Mouse (Mus musculus): ENCODE data around the gene Uck1. TPM values are rescaled to one million over a fixed set of nuclear protein-coding genes. Genes with fewer than 3 reads are reported as not detected.
A peak's percentile ranks its signal among the peaks of the same experiment; 100 is the strongest.

Gene Uck1
- total and polyA plus RNA-seq, 3 experiments, result 41.7 to 53.2 (median 50.0) TPM

DNA sequence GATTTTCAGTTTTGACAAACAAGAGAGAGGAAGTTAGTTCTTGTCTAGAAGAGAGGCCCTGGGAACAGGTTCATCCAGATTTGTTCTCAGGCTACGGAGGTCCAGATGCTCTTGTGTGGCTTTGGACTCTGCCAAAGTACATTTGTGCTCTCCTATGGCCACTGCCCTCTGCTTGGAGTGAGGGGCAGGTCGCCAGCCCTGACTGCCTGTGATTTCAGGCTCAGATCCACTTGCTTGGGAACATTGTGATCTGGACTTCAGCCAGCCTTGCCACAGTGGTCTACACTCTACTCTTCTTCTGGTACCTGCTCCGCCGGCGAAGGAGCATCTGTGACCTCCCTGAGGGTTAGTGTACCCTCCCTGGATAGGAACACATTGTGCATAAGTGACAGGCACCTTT, 7.3 kb downstream of the Uck1 start:
- ATAC-seq (ENCODE audit: extremely low read depth, insufficient number of reproducible peaks, low FRiP score, poor library complexity, severe bottlenecking) (no peak), DNase-seq (ENCODE audit: low spot score) (no peak)
- H3K9me3 ChIP-seq (replicated peaks), result no peaks in the 10 kb centered on the region
- TF ChIP-seq POLR2AphosphoS5 (IDR thresholded peaks at IDR 0.05; ENCODE audit: insufficient replicate concordance, low read depth, low read length), result no peak
- no peak for TF ChIP-seq GATA1 (IDR thresholded peaks at IDR 0.05; ENCODE audit: borderline replicate concordance, low read length)
- TF ChIP-seq TAL1 (conservative IDR thresholded peaks at IDR 0.05; ENCODE audit: low read depth, low read length), result no peak
- no peak for TF ChIP-seq CTCF (IDR thresholded peaks at IDR 0.05; ENCODE audit: low read depth, low read length)
- TF ChIP-seq GATA2 (IDR thresholded peaks at IDR 0.05; ENCODE audit: borderline replicate concordance, low read depth, low read length), result no peak
- peaks cover 13% of the 10 kb centered on the region; the same call in 1 of the 2 replicates for H3K4me1 ChIP-seq (ENCODE audit: insufficient read depth, low read depth, low read length)
- H3K36me3 ChIP-seq (replicated peaks), result peaks cover 90% of the 10 kb centered on the region
- H3K4me3 ChIP-seq (ENCODE audit: low read depth, low read length), result no peak overlapping the region
- no peaks in the 10 kb centered on the region for H3K27me3 ChIP-seq (ENCODE audit: insufficient read depth, low read length)

GRCm38 (mm10) chr2:32251791-32252527, 8.0 kb downstream of the Uck1 start:
- no peak for ATAC-seq (ENCODE audit: extremely low read depth, insufficient number of reproducible peaks, low FRiP score, poor library complexity, severe bottlenecking)
- DNase-seq (ENCODE audit: low spot score), result no peak
- peaks cover 12% of the 10 kb centered on the region; the same call in 1 of the 2 replicates for H3K4me1 ChIP-seq (ENCODE audit: insufficient read depth, low read depth, low read length)
- no peaks in the 10 kb centered on the region for H3K27me3 ChIP-seq (ENCODE audit: insufficient read depth, low read length)
- no peaks in the 10 kb centered on the region for H3K9me3 ChIP-seq (replicated peaks)
- TF ChIP-seq TAL1 (conservative IDR thresholded peaks at IDR 0.05; ENCODE audit: low read depth, low read length) (no peak), GATA2 (IDR thresholded peaks at IDR 0.05; ENCODE audit: borderline replicate concordance, low read depth, low read length) (no peak), GATA1 (IDR thresholded peaks at IDR 0.05; ENCODE audit: borderline replicate concordance, low read length) (no peak), POLR2AphosphoS5 (IDR thresholded peaks at IDR 0.05; ENCODE audit: insufficient replicate concordance, low read depth, low read length) (no peak), CTCF (IDR thresholded peaks at IDR 0.05; ENCODE audit: low read depth, low read length) (no peak)
- peaks cover 90% of the 10 kb centered on the region for H3K36me3 ChIP-seq (replicated peaks)
- H3K4me3 ChIP-seq (ENCODE audit: low read depth, low read length), result no peak overlapping the region

DNA sequence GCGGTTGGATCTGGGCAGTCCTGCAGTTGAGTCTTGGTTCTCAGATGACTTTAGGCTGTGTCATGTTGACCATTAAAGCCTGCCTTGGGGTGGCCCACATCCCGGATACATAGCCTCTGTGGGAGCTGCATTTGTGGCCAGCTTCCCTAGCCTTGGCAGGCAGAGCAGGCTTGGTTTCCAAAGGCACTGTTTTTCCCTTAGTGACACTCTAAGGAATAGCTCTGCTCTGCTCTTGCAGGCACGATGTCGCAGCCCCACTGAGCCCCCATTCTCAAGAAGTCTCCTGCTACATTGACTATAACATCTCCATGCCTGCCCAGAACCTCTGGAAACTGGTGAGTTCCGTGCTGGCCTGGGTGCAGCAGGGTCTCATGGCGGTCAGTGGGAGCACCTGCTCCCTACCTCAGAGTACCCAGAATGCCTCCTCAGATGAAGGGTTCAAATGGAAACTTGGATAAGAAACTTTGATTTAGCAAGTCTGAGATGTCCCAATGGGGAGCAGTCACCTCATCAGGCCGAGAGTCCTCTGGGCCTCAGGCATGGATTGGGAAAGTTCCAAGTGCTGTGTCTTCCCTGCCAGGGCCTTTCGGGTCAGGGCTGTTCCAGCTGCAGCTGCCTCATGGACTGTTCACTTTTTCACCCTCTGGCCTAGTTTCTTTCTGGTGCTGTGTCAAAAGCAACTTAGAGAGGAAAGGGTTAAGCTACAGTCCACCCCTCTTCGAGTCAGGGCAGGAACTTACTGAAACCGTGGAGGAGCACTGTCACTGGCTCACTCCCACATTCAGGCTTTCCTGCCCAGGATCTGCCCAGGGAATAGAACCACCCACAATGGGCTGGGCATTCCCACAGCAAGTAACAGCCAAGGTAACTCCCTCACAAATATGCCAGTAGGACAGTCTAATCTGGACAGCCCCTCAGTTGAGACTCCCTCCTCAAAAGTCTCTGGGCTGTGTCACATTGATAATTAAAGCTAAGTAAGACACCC, 11.3 kb downstream of the Uck1 start:
- H3K27me3 ChIP-seq (ENCODE audit: insufficient read depth, low read length), result no peaks in the 10 kb centered on the region
- no peak for TF ChIP-seq CTCF (IDR thresholded peaks at IDR 0.05; ENCODE audit: low read depth, low read length)
- TF ChIP-seq POLR2AphosphoS5 (IDR thresholded peaks at IDR 0.05; ENCODE audit: insufficient replicate concordance, low read depth, low read length), result no peak
- TF ChIP-seq TAL1 (conservative IDR thresholded peaks at IDR 0.05; ENCODE audit: low read depth, low read length), result no peak
- TF ChIP-seq GATA2 (IDR thresholded peaks at IDR 0.05; ENCODE audit: borderline replicate concordance, low read depth, low read length), result no peak
- TF ChIP-seq GATA1 (IDR thresholded peaks at IDR 0.05; ENCODE audit: borderline replicate concordance, low read length), result no peak
- H3K9me3 ChIP-seq (replicated peaks), result no peaks in the 10 kb centered on the region
- ATAC-seq (ENCODE audit: extremely low read depth, insufficient number of reproducible peaks, low FRiP score, poor library complexity, severe bottlenecking) (no peak), DNase-seq (ENCODE audit: low spot score) (no peak)
- H3K4me3 ChIP-seq (ENCODE audit: low read depth, low read length), result no peak overlapping the region
- H3K36me3 ChIP-seq (replicated peaks), result peaks cover 99% of the 10 kb centered on the region
- H3K4me1 ChIP-seq (ENCODE audit: insufficient read depth, low read depth, low read length), result peaks cover 19% of the 10 kb centered on the region

GRCm38 (mm10) chr2:32246741-32247140, 13.2 kb downstream of the Uck1 start:
- H3K36me3 ChIP-seq (replicated peaks), result peaks cover 99% of the 10 kb centered on the region
- DNase-seq (ENCODE audit: low spot score), result no peak
- no peak overlapping the region for H3K4me3 ChIP-seq (ENCODE audit: low read depth, low read length)
- H3K9me3 ChIP-seq (replicated peaks), result no peaks in the 10 kb centered on the region
- TF ChIP-seq GATA2 (IDR thresholded peaks at IDR 0.05; ENCODE audit: borderline replicate concordance, low read depth, low read length), result no peak
- no peak for TF ChIP-seq POLR2AphosphoS5 (IDR thresholded peaks at IDR 0.05; ENCODE audit: insufficient replicate concordance, low read depth, low read length)
- no peak for TF ChIP-seq CTCF (IDR thresholded peaks at IDR 0.05; ENCODE audit: low read depth, low read length)
- TF ChIP-seq GATA1 (IDR thresholded peaks at IDR 0.05; ENCODE audit: borderline replicate concordance, low read length), result no peak
- no peak for TF ChIP-seq TAL1 (conservative IDR thresholded peaks at IDR 0.05; ENCODE audit: low read depth, low read length)
- peaks cover 12% of the 10 kb centered on the region for H3K4me1 ChIP-seq (ENCODE audit: insufficient read depth, low read depth, low read length)
- peak; percentile 22; the same call in 1 of the 2 replicates for ATAC-seq (ENCODE audit: extremely low read depth, insufficient number of reproducible peaks, low FRiP score, poor library complexity, severe bottlenecking)
- H3K27me3 ChIP-seq (ENCODE audit: insufficient read depth, low read length), result no peaks in the 10 kb centered on the region

DNA sequence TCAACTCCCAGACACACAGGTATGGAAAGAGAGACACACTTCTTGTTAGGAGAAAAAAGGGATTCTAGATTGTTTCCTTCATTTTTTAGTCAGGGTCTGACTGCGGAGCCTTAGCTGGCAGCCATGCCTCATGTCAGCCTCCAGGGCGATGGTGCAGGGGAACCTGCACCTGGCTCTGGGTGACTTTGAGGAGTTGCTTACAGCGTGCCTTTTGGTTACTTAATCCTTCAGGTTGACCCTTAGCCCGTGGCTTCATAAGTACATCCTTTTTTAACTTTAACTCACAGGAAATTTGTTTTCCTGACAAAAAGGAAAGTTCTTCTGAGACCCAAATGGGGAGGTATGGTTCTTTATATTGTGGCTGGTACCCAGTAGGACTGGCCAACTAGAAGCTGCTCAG, 17.0 kb downstream of the Uck1 start:
- ATAC-seq (ENCODE audit: extremely low read depth, insufficient number of reproducible peaks, low FRiP score, poor library complexity, severe bottlenecking), result no peak
- no peak overlapping the region for H3K4me3 ChIP-seq (ENCODE audit: low read depth, low read length)
- no peaks in the 10 kb centered on the region for H3K27me3 ChIP-seq (ENCODE audit: insufficient read depth, low read length)
- DNase-seq (ENCODE audit: low spot score), result no peak
- H3K9me3 ChIP-seq (replicated peaks), result no peaks in the 10 kb centered on the region
- TF ChIP-seq GATA2 (IDR thresholded peaks at IDR 0.05; ENCODE audit: borderline replicate concordance, low read depth, low read length), result no peak
- TF ChIP-seq CTCF (IDR thresholded peaks at IDR 0.05; ENCODE audit: low read depth, low read length), result no peak
- no peak for TF ChIP-seq POLR2AphosphoS5 (IDR thresholded peaks at IDR 0.05; ENCODE audit: insufficient replicate concordance, low read depth, low read length)
- TF ChIP-seq GATA1 (IDR thresholded peaks at IDR 0.05; ENCODE audit: borderline replicate concordance, low read length), result no peak
- no peak for TF ChIP-seq TAL1 (conservative IDR thresholded peaks at IDR 0.05; ENCODE audit: low read depth, low read length)
- peaks cover 18% of the 10 kb centered on the region for H3K4me1 ChIP-seq (ENCODE audit: insufficient read depth, low read depth, low read length)
- peaks cover 95% of the 10 kb centered on the region for H3K36me3 ChIP-seq (replicated peaks)

DNA sequence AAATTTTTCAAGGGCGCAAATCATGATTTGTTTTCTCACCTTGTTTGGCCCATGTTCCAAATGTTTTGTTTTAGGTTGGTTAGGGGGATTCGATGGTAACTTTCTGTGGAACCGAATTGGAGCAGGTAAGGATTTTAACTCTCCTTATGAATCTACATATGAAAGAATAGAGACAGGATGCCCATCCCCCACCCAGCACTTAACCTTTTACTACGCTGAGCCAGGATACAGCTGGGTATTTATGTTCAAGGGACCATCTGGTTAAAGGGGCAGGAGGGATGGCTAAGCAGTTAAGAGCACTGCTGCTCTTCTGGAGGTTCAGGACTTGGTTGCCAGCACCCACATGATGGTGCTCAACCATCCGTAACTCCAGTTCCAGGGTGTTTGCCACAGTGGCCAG, 19.4 kb downstream of the Uck1 start:
- DNase-seq (ENCODE audit: low spot score) (no peak), ATAC-seq (ENCODE audit: extremely low read depth, insufficient number of reproducible peaks, low FRiP score, poor library complexity, severe bottlenecking) (no peak)
- H3K36me3 ChIP-seq (replicated peaks), result peaks cover 75% of the 10 kb centered on the region
- H3K27me3 ChIP-seq (ENCODE audit: insufficient read depth, low read length), result no peaks in the 10 kb centered on the region
- TF ChIP-seq TAL1 (conservative IDR thresholded peaks at IDR 0.05; ENCODE audit: low read depth, low read length) (no peak), CTCF (IDR thresholded peaks at IDR 0.05; ENCODE audit: low read depth, low read length) (no peak), GATA1 (IDR thresholded peaks at IDR 0.05; ENCODE audit: borderline replicate concordance, low read length) (no peak), GATA2 (IDR thresholded peaks at IDR 0.05; ENCODE audit: borderline replicate concordance, low read depth, low read length) (no peak), POLR2AphosphoS5 (IDR thresholded peaks at IDR 0.05; ENCODE audit: insufficient replicate concordance, low read depth, low read length) (no peak)
- peaks cover 26% of the 10 kb centered on the region for H3K4me1 ChIP-seq (ENCODE audit: insufficient read depth, low read depth, low read length)
- H3K4me3 ChIP-seq (ENCODE audit: low read depth, low read length), result no peak overlapping the region
- H3K9me3 ChIP-seq (replicated peaks), result no peaks in the 10 kb centered on the region
